Mouse (Mus musculus): ENCODE results near the gene Plcd1. TPM values are rescaled to one million over a fixed set of nuclear protein-coding genes. Genes with fewer than 3 reads are reported as not detected.

Plcd1 gene
- polyA plus RNA-seq, 1 experiment from 2014 or later = 16.6 TPM

DNA sequence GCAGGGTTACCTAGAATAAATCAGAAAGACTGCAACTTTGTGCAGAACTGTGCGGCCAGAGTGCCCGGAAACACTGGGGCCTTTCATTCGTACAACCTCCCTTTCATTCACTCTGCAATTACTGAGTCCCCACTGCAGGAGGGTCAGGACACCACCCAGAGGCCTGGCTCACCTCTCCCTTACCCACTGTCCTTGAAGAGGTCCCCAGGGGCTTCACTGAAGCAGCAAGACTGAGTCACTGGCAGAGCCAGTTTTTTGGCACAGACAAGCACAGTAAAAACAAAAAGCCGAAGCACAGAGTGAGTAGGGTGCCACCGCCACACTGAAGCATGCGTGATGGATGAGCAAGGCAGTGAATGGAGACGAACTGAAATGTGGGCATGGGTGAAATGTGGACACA is 3.9 kb downstream of the Plcd1 start:
- H3K9me3 ChIP-seq (replicated peaks) = no peaks in the 10 kb centered on the region
- H3K36me3 ChIP-seq = 0 out of 2 replicates have a peak, but pooled peaks cover 1% of the 10 kb centered on the region
- no peak overlapping the region for H3K9ac ChIP-seq
- no peak overlapping the region for H3K27ac ChIP-seq
- 79% methylated on average over 7 of the region's 7 CpGs for WGBS
- no peak overlapping the region for H3K4me2 ChIP-seq
- 0 out of 2 replicates have a peak, but pooled peaks cover 3% of the 10 kb centered on the region for H3K27me3 ChIP-seq
- ATAC-seq (replicated peaks; ENCODE audit: insufficient number of reproducible peaks, insufficient read depth, low FRiP score, low read depth) = no peak
- H3K4me3 ChIP-seq = no peak overlapping the region
- peaks cover 58% of the 10 kb centered on the region for H3K4me1 ChIP-seq (replicated peaks)

DNA sequence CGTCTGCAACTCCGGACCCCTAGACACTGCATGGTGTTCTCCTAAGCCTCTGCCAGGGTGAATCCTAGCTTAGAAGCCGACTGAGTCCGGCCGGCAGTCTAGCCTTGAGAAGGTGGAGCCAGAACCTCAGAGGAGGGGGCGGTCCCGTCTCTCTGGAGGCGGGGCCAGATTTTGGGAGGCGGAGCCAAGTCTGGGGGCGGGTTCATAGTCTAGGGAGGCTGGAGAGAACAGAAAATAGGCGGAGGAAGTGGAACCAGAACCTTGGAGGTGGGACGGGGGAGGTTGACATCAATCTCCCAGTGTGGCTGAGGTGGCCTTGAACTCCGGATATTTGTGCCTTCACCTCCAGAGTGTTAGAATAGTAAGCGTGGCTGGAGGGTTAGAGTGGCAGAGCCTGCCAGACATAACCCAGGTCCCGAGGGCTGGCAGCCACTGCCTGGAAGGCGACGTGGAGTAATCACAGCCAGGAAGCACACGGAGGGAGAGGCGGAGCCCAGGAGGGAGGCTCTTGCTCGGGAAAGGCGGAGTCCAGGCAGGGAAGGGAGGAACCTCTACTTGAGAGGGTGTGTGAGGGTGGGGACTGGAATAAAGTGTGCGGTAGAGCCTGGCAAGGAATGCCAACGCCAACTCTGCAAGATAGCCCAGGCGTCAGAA is 5.0 kb downstream of the Plcd1 start:
- H3K36me3 ChIP-seq = 0 out of 2 replicates have a peak, but pooled peaks cover 3% of the 10 kb centered on the region
- 0 out of 2 replicates have a peak, but pooled peaks cover 3% of the 10 kb centered on the region for H3K27me3 ChIP-seq
- H3K4me3 ChIP-seq = peak overlapping the region; percentile 47
- no peaks in the 10 kb centered on the region for H3K9me3 ChIP-seq (replicated peaks)
- ATAC-seq (replicated peaks; ENCODE audit: insufficient number of reproducible peaks, insufficient read depth, low FRiP score, low read depth) = peak; percentile 80
- peaks cover 53% of the 10 kb centered on the region for H3K4me1 ChIP-seq (replicated peaks)
- peak overlapping the region; percentile 67 for H3K4me2 ChIP-seq
- WGBS = under 1% methylated on average over 24 of the region's 24 CpGs
- H3K9ac ChIP-seq = 0 out of 2 replicates have a peak overlapping the region, but pooled peaks have one; percentile 4
- H3K27ac ChIP-seq = peak overlapping the region; percentile 76

DNA sequence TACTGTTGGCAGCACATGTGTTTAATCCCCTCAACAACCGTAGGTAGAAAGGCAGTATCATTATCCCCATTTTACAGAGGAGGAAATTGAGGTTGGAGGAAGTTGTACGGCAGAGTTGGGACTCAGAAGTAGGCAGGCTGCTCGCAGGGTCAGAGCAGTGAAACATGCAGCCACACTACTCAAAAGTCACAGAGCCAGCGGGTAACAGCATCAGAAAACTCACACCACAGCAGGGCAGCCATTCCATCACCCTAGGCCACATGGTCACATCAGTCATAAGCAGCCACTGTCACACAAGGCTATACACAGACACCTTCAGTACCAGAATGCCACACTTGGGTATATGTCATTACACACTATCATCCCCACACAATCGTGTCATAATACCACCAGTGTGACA is 6.0 kb downstream of the Plcd1 start:
- peaks cover 52% of the 10 kb centered on the region for H3K4me1 ChIP-seq (replicated peaks)
- WGBS = 82% methylated on average over 5 of the region's 5 CpGs
- H3K9ac ChIP-seq = no peak overlapping the region
- H3K4me2 ChIP-seq = peak overlapping the region; percentile 67
- no peaks in the 10 kb centered on the region for H3K9me3 ChIP-seq (replicated peaks)
- H3K27me3 ChIP-seq = 0 out of 2 replicates have a peak, but pooled peaks cover 3% of the 10 kb centered on the region
- 0 out of 2 replicates have a peak overlapping the region, but pooled peaks have one; percentile 47 for H3K4me3 ChIP-seq
- ATAC-seq (replicated peaks; ENCODE audit: insufficient number of reproducible peaks, insufficient read depth, low FRiP score, low read depth) = no peak
- H3K36me3 ChIP-seq = 0 out of 2 replicates have a peak, but pooled peaks cover 3% of the 10 kb centered on the region
- no peak overlapping the region; the same call in 1 of the 2 replicates for H3K27ac ChIP-seq

DNA sequence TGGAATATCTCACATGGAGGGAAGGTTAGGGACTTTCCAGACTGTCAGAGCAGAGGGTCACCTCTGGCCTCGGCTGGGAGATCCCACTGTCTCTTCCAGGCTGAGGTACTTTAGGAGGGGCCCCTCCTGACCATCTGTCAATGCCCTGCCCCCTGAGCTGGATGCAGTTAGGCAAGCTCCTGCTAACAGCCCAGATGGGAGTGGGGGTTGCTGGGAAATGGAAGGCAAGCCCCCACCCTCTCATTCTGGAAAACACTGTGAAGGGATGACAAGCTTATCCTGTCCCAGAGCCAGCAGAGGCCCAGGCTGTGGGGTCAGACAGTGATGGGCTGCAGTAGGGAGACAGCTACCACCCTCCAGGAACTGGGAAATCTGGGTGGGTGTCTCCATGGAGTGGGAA is 6.9 kb downstream of the Plcd1 start:
- Histone ChIP-seq H3K9ac (no peak overlapping the region), H3K9me3 (replicated peaks) (no peaks in the 10 kb centered on the region), H3K36me3 (0 out of 2 replicates have a peak, but pooled peaks cover 3% of the 10 kb centered on the region), H3K4me1 (replicated peaks) (peaks cover 49% of the 10 kb centered on the region), H3K4me2 (no peak overlapping the region), H3K4me3 (no peak overlapping the region), H3K27ac (peak overlapping the region; percentile 4; the same call in 1 of the 2 replicates), H3K27me3 (no peaks in the 10 kb centered on the region)
- 16% methylated on average over 1 of the region's 1 CpGs for WGBS
- no peak for ATAC-seq (replicated peaks; ENCODE audit: insufficient number of reproducible peaks, insufficient read depth, low FRiP score, low read depth)

DNA sequence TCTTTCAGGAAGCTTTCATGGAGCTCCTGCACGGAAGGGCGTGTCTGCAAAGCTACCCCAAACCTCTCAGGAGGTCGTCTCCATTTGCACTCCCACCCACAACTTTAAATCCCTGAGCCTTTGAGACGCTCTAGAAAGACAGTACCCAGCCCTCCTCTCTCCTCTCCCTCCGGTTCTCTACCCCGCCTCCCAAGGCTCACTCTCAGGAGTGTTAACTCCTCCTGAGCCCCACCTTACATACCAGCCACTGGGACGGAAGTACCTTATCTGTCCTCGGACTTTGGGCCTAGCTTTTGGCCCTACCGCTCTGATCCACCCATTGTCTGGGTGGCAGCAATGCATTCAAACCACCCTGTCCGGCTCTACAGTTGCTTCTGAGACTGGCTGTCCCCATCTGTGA is 9.3 kb downstream of the Plcd1 start:
- H3K27ac ChIP-seq = no peak overlapping the region
- no peaks in the 10 kb centered on the region for H3K27me3 ChIP-seq
- H3K4me1 ChIP-seq (replicated peaks) = peaks cover 47% of the 10 kb centered on the region
- no peak overlapping the region for H3K4me3 ChIP-seq
- 72% methylated on average over 10 of the region's 10 CpGs for WGBS
- no peaks in the 10 kb centered on the region for H3K9me3 ChIP-seq (replicated peaks)
- no peak overlapping the region for H3K4me2 ChIP-seq
- peaks cover 14% of the 10 kb centered on the region; the same call in 1 of the 2 replicates for H3K36me3 ChIP-seq
- no peak for ATAC-seq (replicated peaks; ENCODE audit: insufficient number of reproducible peaks, insufficient read depth, low FRiP score, low read depth)
- H3K9ac ChIP-seq = no peak overlapping the region

DNA sequence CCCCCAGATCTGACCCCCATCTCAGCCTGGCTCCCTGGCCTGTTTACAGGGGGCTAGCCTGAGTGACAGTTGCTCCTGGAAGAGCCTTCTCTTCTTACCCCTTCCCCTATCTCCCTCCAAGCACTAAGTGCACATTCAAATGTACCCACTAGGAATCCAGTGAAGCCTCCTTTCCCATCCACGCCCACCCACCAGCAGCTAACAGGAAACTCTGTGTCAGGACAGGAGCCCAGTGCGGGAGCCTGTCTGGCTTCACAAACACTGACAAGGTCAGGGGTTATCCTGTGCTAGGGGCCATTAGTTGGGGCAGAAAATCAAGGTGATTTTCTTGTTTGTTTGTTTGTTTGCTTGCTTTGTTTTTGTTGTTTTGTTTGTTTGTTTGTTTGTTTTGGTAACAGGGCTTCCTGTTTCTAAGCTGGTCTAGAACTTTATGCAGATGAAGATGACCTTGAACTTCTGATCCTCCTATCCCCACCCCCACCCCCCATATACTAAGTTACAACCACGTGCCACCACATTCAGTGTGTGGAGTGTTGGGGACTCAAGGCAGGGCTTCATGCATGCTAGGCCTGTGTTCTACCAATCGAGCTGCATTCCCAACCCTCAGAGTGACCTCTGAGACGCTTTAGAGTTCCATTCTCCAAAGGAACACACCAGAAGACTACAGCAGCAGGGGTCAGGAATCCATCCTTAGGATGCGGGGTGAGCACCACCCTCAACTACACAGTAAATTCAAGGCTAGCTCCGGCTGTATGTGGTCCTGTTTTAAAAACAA is 10.5 kb downstream of the Plcd1 start:
- H3K27me3 ChIP-seq = no peaks in the 10 kb centered on the region
- no peak overlapping the region for H3K4me3 ChIP-seq
- no peak for ATAC-seq (replicated peaks; ENCODE audit: insufficient number of reproducible peaks, insufficient read depth, low FRiP score, low read depth)
- 72% methylated on average over 7 of the region's 7 CpGs for WGBS
- peak overlapping the region; percentile 45; the same call in 1 of the 2 replicates for H3K27ac ChIP-seq
- H3K9me3 ChIP-seq (replicated peaks) = no peaks in the 10 kb centered on the region
- H3K4me1 ChIP-seq (replicated peaks) = peaks cover 38% of the 10 kb centered on the region
- no peak overlapping the region for H3K9ac ChIP-seq
- H3K4me2 ChIP-seq = no peak overlapping the region
- peaks cover 22% of the 10 kb centered on the region for H3K36me3 ChIP-seq

DNA sequence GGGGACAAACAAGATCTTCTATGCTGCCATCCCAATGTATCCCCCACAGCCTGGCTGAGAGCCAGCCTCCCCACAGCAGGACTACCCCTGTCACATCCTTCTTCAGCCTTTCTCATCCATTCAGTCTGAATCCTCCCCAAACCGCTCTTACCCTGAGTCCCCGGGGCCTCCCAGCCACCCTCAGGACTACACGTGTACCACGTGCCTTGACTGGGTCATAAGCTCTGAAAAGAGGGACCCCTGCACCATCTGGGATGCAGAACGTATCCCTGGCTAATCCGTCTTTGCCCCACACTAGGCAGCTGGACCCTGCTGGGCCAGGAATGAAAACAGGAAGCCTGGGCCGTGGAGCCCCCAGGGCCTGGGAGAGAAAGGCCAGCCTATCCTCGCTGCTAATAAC is 11.3 kb downstream of the Plcd1 start:
- peaks cover 35% of the 10 kb centered on the region for H3K4me1 ChIP-seq (replicated peaks)
- WGBS = 46% methylated on average over 8 of the region's 8 CpGs
- no peak overlapping the region for H3K9ac ChIP-seq
- H3K36me3 ChIP-seq = peaks cover 24% of the 10 kb centered on the region
- H3K4me3 ChIP-seq = no peak overlapping the region
- peak overlapping the region; percentile 45; the same call in 1 of the 2 replicates for H3K27ac ChIP-seq
- no peaks in the 10 kb centered on the region for H3K9me3 ChIP-seq (replicated peaks)
- no peak for ATAC-seq (replicated peaks; ENCODE audit: insufficient number of reproducible peaks, insufficient read depth, low FRiP score, low read depth)
- H3K4me2 ChIP-seq = no peak overlapping the region
- no peaks in the 10 kb centered on the region for H3K27me3 ChIP-seq

DNA sequence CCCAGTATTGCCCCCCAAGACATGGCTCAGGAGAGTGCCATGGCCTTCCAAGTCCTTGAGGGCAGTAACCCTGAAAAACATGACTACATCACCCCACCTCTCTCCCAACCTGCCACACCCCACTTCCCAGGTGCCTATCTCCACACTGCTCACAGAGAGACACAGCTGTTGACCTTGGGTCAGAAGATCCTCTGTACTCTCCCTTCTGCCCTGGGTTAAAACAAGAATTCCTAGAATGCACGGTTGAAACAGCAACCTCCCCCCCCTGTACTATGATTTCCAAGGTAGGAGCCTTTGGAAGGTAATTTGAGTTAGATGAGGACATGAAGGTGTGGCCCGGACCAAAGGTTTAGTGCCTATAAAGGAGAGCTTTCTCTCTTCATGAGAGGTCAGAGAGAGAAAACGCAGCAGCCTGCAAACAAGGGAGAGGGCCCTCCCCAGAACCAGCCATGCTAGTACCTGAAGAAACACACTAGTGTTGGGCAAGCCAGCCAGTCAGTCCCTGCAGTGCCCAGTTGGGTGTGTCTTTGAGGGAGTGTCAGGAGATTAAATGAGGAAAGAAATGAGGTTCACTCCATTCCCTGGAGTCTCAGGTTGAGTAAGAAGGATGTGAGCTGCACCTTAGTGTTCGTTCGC is 13.1 kb downstream of the Plcd1 start:
- Histone ChIP-seq H3K4me1 (replicated peaks) (peaks cover 26% of the 10 kb centered on the region), H3K9ac (no peak overlapping the region), H3K9me3 (replicated peaks) (no peaks in the 10 kb centered on the region), H3K27ac (no peak overlapping the region), H3K4me2 (no peak overlapping the region), H3K36me3 (peaks cover 36% of the 10 kb centered on the region), H3K27me3 (no peaks in the 10 kb centered on the region), H3K4me3 (no peak overlapping the region)
- no peak for ATAC-seq (replicated peaks; ENCODE audit: insufficient number of reproducible peaks, insufficient read depth, low FRiP score, low read depth)
- 79% methylated on average over 5 of the region's 5 CpGs for WGBS

DNA sequence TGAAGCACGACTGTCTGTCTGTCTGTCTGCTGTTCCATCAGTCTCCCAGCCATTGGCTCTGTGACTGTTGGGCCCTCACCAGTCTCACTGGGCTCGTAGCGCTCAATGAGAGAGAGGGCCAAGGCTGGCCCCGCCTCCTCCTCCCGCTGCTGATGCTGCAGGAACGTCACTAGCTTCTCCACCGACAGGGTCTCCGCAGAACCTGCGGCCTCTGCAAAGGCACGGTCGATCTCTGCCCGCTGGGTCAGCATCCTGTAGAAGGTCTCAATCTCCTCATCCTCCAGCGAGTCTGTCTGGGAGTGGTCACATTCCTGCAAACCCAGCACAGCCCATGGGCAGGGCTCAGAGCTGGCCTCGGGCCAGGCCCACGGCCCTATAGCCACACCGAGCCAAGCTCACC is 17.6 kb downstream of the Plcd1 start:
- no peaks in the 10 kb centered on the region for H3K9me3 ChIP-seq (replicated peaks)
- no peak overlapping the region for H3K27ac ChIP-seq
- WGBS = 63% methylated on average over 16 of the region's 16 CpGs
- no peak for ATAC-seq (replicated peaks; ENCODE audit: insufficient number of reproducible peaks, insufficient read depth, low FRiP score, low read depth)
- no peak overlapping the region for H3K4me3 ChIP-seq
- H3K9ac ChIP-seq = no peak overlapping the region
- no peak overlapping the region for H3K4me2 ChIP-seq
- no peaks in the 10 kb centered on the region for H3K27me3 ChIP-seq
- H3K4me1 ChIP-seq (replicated peaks) = peaks cover 13% of the 10 kb centered on the region
- peaks cover 56% of the 10 kb centered on the region for H3K36me3 ChIP-seq

DNA sequence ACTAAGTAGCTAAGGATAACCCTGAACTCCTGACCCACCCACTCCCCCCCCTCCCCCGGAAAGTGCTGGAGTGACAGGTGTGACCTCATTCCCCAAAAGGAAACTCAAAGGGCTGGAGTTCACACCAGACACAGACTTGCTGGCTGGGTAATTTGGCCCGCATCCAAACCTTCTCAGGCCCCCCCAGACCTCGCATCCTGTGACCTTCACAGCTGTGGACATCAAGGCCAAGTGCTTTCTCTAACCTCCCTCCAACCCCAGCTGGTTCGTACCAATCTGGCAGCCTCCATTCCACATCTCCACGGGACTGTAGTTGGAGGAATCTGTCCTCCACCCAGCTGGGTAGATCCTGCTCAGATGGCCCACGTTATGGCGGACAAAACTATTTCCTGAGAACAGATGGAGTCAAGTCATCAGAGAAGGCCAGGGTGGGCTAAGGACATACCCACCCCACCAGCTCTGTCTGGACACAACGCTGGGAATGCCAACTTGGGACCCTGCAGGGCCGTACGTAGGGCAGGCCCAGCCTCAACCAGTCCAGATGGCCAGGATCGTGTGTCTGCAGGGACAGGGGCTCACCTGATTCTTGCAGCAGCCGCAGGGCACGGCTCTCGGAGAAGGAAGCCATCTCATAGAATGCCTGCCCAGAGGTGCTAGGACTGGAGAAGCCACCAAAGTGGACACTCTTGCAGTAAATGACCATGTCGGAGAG is 20.0 kb downstream of the Plcd1 start:
- Histone ChIP-seq H3K9me3 (replicated peaks) (no peaks in the 10 kb centered on the region), H3K9ac (no peak overlapping the region), H3K27ac (no peak overlapping the region), H3K4me2 (no peak overlapping the region), H3K4me3 (no peak overlapping the region), H3K36me3 (peaks cover 40% of the 10 kb centered on the region; the same call in 1 of the 2 replicates), H3K4me1 (replicated peaks) (peaks cover 17% of the 10 kb centered on the region), H3K27me3 (no peaks in the 10 kb centered on the region)
- WGBS = 63% methylated on average over 15 of the region's 15 CpGs
- ATAC-seq (replicated peaks; ENCODE audit: insufficient number of reproducible peaks, insufficient read depth, low FRiP score, low read depth) = no peak; the same call in 1 of the 2 replicates
